Mouse (Mus musculus) ovary, adult 18-20 months (tissue): ENCODE results near the gene Iqck.
A peak's percentile ranks its signal among the peaks of the same experiment; 100 is the strongest.

Source experiments
- DNase-seq: peaks from one replicate; pipeline ENCODE4 v3.0.0; 2022; ENCODE audit warnings: low spot score, mixed read lengths

Iqck gene

GRCm38 (mm10) chr7:118855171-118855876, at the start of gene Iqck:
Iqck (plus strand) TSS chr7:118855752.
- DNase-seq = peak; percentile 83

DNA sequence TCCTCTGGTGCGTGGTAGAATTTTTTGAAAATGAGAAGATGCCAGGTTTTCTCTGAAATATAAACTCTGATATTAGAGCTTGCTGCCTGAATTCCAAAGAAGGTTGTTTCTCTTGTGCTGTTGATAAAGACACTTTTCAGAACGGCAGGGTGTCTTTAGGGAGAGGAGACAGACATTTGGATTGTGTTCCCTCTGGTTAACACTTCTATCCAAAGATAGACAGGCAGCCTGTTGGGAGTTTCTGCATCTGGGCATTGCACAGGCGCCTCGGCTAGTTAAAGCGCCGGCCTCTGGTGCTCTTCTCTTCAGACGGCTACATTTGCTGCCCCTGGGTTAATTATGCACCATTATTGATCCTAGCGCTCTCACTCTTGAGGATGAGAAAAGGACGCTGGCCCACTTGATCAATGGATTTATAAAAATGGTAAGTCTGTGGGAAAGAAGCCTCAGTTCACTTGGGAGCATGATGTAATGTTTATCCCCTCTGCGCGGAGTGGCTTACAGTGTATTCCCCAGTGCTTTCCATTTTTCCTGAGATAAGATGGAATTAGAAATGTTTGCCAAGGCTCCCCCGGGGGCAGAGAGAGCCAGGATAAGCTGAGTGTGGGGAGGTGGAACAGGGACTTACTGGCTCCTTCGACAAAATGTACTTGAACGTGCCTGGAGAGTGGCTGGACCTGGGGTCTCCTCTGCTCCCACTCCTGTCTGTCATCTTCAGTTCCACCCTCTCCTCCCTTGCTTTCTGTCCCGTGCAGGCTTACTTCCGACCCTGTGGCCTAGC, 48.7 kb upstream of the Iqck start:
- no peak for DNase-seq

DNA sequence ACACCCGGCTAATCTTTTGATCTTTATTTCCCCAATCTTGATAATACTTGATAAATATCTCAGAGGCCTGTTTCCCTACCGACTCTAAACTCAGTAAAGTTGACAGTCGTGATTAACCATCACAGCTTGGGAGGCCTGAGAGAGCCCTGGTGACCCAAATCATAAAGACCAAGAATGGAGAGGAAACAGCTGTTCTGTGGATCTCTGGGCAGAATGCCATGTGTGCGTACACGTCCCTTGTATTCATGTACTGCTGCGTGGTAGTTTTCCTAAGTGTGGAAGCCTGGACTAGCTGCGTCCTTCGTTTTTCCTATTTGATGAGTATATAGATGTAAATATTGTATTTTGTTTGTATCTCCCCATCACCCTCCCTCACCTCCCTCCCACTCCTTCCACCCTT, 47.7 kb upstream of the Iqck start:
- DNase-seq = no peak

DNA sequence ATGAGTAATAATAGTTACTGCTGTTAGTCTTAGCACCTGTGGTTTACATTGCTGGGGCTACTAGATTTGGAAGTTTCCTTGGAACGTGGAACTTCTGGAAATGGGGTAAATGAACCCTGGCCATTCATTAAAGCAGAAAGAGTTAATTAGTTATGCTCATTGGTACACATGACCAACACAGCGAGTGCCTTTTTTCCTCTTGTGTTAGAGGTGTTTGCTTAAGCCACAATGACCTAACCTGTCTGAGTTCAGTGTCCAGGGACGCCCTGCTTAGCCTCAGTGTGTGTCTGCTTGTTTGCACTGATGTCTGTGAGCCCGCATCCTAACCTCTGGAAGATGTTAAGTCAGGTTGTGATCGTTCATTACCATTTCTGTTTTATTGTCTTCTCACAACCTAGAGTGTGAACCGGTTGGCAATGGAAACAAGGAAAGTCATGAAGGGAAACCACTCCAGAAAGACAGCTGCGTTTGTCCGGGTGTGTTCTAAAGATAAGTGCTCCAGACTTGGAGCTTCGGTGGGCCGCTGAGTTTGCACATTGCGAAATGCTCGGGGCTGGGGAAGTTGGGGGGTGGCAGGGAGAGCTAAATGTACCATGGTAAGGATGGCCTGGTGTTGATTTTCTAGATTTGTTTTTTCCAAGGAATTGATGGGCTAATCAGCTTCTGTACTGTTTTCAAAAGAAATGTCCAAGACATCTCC, 44.0 kb upstream of the Iqck start:
- DNase-seq = no peak

- DNase-seq = no peak
Measured at GRCm38 (mm10) chr7:118813592-118813991, 42.0 kb upstream of the Iqck start.

DNA sequence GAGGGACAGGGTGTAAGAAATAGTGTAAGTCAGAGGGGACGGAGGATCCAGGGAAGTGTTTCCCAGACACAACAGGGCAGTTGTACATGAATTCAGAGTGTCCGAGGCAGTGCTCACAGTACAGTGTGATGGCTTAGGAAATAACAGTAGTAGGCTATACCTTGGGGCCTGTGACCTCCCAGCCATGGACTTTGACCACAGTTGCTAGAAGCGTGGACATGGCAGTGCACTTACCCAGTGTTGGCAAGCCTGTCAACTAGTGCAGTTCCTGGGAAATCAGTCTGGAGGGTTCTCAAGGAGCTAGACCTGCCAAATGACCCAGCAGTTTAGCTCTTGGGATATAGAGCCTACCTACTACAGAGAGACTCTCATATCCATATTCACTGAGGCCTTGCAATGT, 39.3 kb upstream of the Iqck start:
- no peak for DNase-seq

DNA sequence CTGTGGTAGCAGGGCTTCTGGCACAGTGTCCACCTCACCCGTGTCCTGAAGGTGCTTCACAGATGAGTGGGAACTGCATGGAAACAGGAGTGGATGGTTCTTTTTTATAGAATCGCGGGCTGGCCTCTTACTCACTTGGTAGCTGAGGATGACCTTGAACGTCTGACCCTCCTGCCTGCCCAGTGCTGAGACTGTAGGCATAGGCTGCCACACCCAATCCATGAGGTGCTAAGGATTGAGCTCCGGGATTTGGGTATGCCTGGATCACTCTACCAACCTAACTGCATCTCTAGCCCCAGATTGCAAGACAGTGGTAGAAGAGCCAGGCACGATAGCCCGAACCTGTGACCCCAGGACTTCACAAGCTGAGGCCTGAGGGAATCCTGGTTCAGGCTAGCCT, 37.8 kb upstream of the Iqck start:
- no peak for DNase-seq

DNA sequence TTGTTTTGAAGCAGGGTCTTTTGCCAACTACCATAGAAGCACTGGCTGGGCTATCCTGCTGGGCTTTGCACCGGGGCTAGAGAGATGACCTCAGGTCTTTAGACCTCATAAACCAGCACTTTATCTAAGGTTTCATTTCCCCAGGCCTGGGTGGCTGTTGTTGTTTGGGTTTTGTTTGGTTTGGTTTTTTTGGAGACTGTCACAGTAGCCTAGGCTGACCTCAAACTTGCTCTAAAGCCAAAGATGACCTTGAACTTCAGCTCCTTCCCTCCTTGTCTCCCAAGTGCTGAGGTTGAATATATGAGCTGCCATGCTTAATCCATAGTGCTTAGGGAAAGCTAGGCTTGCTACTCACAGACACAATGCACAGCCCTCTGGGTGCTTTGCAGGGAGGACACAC, 35.9 kb upstream of the Iqck start:
- DNase-seq = no peak

GRCm38 (mm10) chr7:118821356-118821755, 34.2 kb upstream of the Iqck start:
- DNase-seq = no peak

DNA sequence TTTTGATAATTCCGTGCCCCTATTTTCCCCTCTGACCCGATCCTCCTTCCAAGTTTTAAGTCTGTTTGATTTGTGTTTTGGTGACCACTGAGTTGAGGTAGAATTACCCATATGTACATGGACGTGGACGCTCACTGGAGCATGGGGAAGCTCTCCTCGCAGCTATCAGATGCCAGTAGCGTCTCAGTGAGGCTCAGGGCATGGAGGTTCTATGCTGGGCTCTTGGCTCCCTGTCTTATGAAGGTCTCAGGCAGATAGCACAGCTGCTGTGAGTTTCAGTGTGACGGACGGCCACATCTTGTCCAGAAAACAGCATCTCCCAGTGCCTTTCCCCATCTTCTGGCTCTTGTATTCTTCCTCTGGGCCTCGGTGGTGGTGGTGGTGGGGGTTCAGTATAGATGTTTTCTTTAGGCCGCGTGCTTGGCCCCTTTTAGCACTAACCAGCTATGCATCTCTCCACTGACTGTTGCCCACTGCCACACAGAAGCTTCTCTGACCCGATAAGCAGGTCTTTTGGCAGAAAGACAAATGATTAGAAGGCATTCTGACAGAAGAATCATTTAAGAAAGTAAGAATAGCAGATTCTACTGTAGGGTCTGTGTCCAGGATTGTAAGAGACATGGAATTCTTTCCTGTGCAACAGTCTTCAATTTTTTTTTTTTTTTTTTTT, 33.5 kb upstream of the Iqck start:
- DNase-seq = no peak

GRCm38 (mm10) chr7:118824451-118824850, 31.1 kb upstream of the Iqck start:
- DNase-seq = no peak

- DNase-seq = no peak
Measured at GRCm38 (mm10) chr7:118827975-118828416, 27.6 kb upstream of the Iqck start.

GRCm38 (mm10) chr7:118837901-118838300, 17.7 kb upstream of the Iqck start:
- no peak for DNase-seq

GRCm38 (mm10) chr7:118841030-118841745, 14.4 kb upstream of the Iqck start:
- no peak for DNase-seq

DNA sequence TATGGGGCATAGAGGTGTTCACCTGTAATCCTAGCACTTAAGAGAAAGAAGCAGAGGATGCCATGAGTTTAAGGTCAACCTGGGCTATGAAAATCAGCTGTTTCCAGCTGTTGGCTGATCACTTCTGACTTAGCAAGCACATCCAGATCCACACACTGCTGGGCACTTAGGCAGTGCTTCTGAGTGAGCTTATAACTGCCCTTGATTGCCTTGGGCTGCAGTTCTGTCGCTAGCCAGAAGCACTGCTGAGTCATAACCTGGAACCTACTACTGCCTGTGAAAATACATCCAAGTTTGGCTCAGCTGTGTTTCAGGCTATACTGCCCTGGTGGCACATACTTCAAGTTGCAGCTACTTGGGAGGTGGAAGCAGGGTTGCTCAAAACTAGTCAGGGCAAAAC, 13.8 kb upstream of the Iqck start:
- DNase-seq = no peak

GRCm38 (mm10) chr7:118842938-118843337, 12.6 kb upstream of the Iqck start:
- no peak for DNase-seq

DNA sequence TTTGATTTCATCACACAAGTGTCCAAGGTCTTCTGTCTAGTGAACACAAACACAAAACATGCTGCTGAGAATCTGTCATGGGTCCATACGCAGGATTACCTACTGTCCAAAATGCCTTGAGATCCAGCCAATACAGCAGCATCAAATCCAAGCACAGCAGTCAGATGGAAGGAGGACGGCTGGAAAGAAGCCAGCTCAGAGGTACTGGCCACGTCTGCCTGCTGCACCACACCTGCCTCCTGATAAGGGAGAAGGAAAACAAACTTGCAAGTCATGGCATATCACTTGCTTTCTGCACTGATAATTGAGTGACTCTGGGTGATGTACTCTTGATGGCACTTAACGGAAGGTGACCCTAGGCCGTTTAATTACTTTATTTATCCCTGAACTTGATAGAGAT, 10.4 kb upstream of the Iqck start:
- DNase-seq = no peak

DNA sequence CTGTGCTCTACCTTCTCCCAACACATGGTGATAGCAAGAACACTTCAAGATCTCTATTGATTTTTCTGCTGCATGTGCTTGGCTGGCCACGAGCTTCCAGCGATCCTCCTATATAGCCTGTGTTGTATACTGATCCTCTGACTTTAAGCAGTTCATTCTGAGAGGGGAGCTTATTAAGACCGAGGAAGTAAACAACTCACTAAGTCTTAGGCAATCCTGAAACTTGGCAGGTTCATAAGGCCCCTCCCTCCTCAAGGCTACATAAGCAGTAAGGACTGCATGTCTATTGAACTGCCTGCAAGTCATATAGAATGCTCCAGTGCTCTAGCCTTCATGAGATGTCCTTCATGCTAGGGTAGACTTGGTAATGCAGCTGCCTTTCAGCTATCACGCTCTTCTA, 9.2 kb upstream of the Iqck start:
- no peak for DNase-seq

DNA sequence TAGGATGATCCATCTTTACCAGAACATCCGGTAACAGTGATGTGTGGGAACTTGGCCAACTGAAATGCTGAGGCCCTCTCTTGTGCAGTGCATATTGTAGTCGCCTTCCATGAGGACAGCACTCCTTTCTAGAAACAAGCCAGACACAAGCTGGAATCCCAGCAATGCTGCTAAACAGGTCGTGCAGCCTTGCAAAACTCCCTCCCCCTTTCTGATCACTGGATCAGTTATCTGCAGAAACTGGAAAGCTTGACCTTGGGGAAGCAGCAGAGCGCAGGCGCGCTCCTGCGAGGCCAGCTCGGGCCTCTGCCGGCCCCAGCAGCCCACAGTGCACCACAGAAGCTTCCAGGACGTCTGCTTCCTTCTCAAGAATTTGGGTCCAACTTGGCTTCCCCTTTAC, 6.8 kb upstream of the Iqck start:
- peak; percentile 82 for DNase-seq

DNA sequence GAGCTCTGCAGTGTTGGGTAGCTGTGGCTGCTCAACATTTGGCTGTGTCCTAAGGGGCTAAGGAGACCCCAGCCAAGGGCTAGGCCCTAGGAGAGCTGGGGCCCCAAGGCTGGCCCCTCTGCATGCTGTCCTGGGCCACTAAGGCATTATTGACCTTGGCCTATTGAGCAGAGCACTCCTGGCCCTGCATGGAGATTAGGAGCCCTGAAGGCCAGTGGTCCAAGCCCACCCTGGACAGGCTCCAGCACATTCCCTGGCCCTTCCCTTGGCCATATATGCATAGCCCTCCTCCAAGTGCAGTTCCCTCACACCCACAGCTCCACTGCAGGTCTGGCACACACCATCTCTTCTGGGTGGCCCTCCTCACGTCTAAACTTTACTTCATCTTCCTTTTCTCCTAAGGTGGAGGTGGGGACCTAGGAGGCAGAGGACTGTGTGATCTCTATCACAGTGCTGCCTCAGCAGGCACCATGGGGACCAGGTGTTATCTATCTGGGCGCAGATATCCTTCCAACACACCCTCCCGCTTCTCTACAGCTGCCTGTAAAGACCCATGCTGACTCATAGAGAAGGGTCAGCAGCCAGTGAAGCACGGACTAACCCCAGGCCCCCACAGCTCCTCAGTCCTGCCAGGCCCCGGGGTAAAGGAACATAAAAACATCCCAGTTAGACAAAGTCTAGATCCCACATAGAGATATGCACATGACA, 5.9 kb upstream of the Iqck start:
- DNase-seq = no peak

DNA sequence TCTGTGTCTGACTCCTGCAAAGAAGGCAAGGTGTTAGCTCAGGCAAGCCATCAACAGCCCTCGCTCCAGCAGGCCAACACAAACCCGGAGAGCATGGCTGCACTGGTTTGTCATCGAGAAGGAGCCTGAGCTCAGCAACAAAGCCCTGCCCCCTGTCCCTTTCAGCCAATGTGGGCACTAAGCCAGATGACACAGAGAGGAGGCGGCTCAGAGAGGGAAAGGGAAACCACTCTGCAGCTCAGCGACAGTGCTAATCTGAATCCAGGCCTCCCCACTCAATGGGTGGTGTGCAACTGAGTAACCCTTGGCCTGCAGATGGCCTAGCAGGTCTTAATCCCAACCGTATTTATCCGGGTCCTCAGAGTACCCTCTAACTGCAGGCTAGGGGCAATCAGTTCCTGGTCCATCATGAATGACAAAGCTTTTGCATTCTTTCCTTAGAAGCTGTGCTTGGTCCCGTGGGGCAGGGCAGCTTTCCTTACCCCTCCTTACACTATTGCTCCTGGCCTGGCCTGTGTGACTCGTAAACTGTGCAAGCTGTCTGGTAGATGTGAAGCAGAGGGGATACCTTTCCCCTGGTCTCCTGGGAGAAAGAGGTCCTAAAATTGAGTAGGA, 4.8 kb upstream of the Iqck start:
- no peak for DNase-seq
